Mouse (Mus musculus) lung, embryonic 15.5 days (tissue): ENCODE measurements around the gene Lsm5. TPM values are rescaled to one million over a fixed set of nuclear protein-coding genes. Genes with fewer than 3 reads are reported as not detected.

Source experiments
- ATAC-seq: fragments of 200-750 bp; cut with Nextera tagmentation; 2 replicates; pipeline ENCODE4 v1.8.0; 2017; ENCODE audit warnings: moderate number of reproducible peaks, borderline replicate concordance; ENCODE audit not compliant: low FRiP score, low TSS enrichment; ENCODE audit errors: extremely low read depth
- H3K27ac ChIP-seq: fragments of 300-500 bp; sonication (generic); 2 replicates; pipeline ENCODE4 v1.5.1; 2015; ENCODE audit warnings: moderate library complexity, mild to moderate bottlenecking, inconsistent platforms
- H3K27me3 ChIP-seq: fragments of 300-500 bp; sonication (generic); 2 replicates; pipeline ENCODE4 v1.6.1; 2015; ENCODE audit warnings: inconsistent platforms
- H3K36me3 ChIP-seq: fragments of 300-500 bp; sonication (generic); 2 replicates; pipeline ENCODE4 v1.6.1; 2015; ENCODE audit warnings: inconsistent platforms
- H3K4me1 ChIP-seq: fragments of 300-500 bp; sonication (generic); 2 replicates; pipeline ENCODE4 v1.6.1; 2015; ENCODE audit warnings: inconsistent platforms
- H3K4me2 ChIP-seq: fragments of 300-500 bp; sonication (generic); 2 replicates; pipeline ENCODE4 v1.6.1; 2015; ENCODE audit warnings: inconsistent platforms, mild to moderate bottlenecking, moderate library complexity
- H3K4me3 ChIP-seq: fragments of 300-500 bp; sonication (generic); 2 replicates; pipeline ENCODE4 v1.5.1; 2015; ENCODE audit warnings: mild to moderate bottlenecking, inconsistent platforms
- H3K9ac ChIP-seq: fragments of 300-500 bp; sonication (generic); 2 replicates; pipeline ENCODE4 v1.6.1; 2015; ENCODE audit warnings: inconsistent platforms
- H3K9me3 ChIP-seq: fragments of 300-500 bp; sonication (generic); 2 replicates; pipeline ENCODE4 v1.6.1; 2016; ENCODE audit warnings: inconsistent platforms
- WGBS: fragments of 180-500 bp; shearing (Covaris S2); methylation state at CpG from one replicate; pipeline ENCODE4 v1.1.7; 2015; 5-methylcytosine and 5-hydroxymethylcytosine counted together
- polyA plus RNA-seq: library from polyadenylated mRNA; unstranded; fragments of >200 nt; fragmentation: Nextera tagmentation; extraction: Ambion mirVana; gene quantifications from 2 replicates; pipeline ENCODE4 v1.2.1, GENCODE M21; 2015

The Lsm5 gene
- polyA plus RNA-seq, 1 experiment from 2014 or later, result 123 TPM

DNA sequence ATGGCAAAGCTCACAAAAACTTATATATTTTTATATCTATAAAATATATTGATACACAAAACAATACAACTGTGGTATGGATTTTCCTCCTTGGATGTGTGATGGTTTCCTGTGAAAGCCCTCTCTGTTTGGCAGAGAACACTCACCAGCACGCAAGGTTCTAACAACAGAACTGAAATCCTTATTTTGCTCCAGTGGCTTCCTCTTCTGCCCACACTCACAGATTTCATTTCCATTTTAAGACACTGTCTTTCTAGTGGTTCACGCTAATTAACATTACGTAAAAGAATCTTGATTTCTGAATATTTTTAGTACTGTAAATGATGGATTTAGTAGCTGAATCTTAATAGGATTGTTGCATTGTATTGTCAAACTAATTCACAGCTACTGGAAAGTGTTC is 16.3 kb downstream of the Lsm5 start:
- 92% methylated on average over 3 of the region's 3 CpGs for WGBS
- Histone ChIP-seq H3K4me1 (no peaks in the 10 kb centered on the region), H3K36me3 (no peaks in the 10 kb centered on the region), H3K9ac (no peak overlapping the region), H3K27ac (no peak overlapping the region), H3K9me3 (no peaks in the 10 kb centered on the region), H3K4me3 (no peak overlapping the region), H3K4me2 (no peak overlapping the region), H3K27me3 (no peaks in the 10 kb centered on the region)
- ATAC-seq, result no peak

- Histone ChIP-seq H3K9ac (no peak overlapping the region), H3K4me3 (no peak overlapping the region), H3K4me1 (no peaks in the 10 kb centered on the region), H3K9me3 (no peaks in the 10 kb centered on the region), H3K27me3 (no peaks in the 10 kb centered on the region), H3K4me2 (no peak overlapping the region), H3K27ac (no peak overlapping the region), H3K36me3 (no peaks in the 10 kb centered on the region)
- WGBS, result 63% methylated on average over 3 of the region's 3 CpGs
- ATAC-seq, result no peak
Observed at GRCm38 (mm10) chr6:56664410-56664809, 40.1 kb downstream of the Lsm5 start.

- no peak overlapping the region for H3K9ac ChIP-seq
- WGBS, result 75% methylated on average over 8 of the region's 8 CpGs
- H3K9me3 ChIP-seq, result no peaks in the 10 kb centered on the region
- no peak overlapping the region for H3K27ac ChIP-seq
- no peak overlapping the region for H3K4me3 ChIP-seq
- peaks cover 32% of the 10 kb centered on the region for H3K27me3 ChIP-seq
- H3K4me1 ChIP-seq, result peaks cover 11% of the 10 kb centered on the region; the same call in 1 of the 2 replicates
- no peak for ATAC-seq
- no peaks in the 10 kb centered on the region for H3K36me3 ChIP-seq
- no peak overlapping the region for H3K4me2 ChIP-seq
Observed at GRCm38 (mm10) chr6:56655393-56655792, 49.1 kb downstream of the Lsm5 start.

DNA sequence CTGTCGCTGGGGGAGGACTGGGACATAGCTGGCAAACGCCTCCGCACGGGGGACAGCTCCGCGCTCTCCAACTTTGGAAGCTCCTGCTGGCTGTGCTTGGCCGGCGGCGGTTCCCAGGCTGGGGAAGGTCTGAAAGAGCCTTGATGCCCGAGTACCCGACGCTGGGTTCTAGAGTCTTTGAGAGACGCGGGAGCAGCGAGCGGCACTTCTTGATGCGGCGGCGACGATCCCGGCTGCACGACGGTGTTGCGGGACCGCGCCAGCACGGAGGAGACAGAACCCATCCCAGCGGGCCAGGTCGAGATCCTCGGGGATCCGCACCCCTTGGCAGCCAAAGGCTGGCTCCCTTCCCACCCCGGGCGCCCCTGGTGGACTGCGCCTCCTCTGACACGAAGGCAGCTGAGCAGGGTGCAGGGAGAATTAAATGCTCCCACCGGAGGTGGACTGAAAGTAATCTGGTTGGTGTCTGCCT is 52.4 kb downstream of the Lsm5 start:
- H3K27ac ChIP-seq, result no peak overlapping the region
- H3K9ac ChIP-seq, result 0 out of 2 replicates have a peak overlapping the region, but pooled peaks have one; percentile 10
- WGBS, result under 1% methylated on average over 36 of the region's 36 CpGs
- ATAC-seq, result peak; percentile 59; the same call in 1 of the 2 replicates
- H3K9me3 ChIP-seq, result no peaks in the 10 kb centered on the region
- peaks cover 32% of the 10 kb centered on the region for H3K27me3 ChIP-seq
- peaks cover 11% of the 10 kb centered on the region; the same call in 1 of the 2 replicates for H3K4me1 ChIP-seq
- peak overlapping the region; percentile 74 for H3K4me2 ChIP-seq
- no peaks in the 10 kb centered on the region for H3K36me3 ChIP-seq
- peak overlapping the region; percentile 38 for H3K4me3 ChIP-seq

Other genes with a start within 250 kb of the Lsm5 start
- 0.86 and 1.2 TPM in 2 replicates for gene Pde1c, start 135.6 kb downstream of the Lsm5 start, polyA plus RNA-seq
- 10.1 and 11.5 TPM in 2 replicates for gene Avl9, start 10.2 kb upstream of the Lsm5 start, polyA plus RNA-seq
- gene Kbtbd2, start 93.1 kb upstream of the Lsm5 start, polyA plus RNA-seq, result 30.6 and 31.6 TPM in 2 replicates
- gene Fkbp9, start 127.3 kb upstream of the Lsm5 start, polyA plus RNA-seq, result 193 and 196 TPM in 2 replicates
- gene Nt5c3, start 219.2 kb upstream of the Lsm5 start, polyA plus RNA-seq, result 60.9 and 62.9 TPM in 2 replicates
- gene Vmn1r4, start 219.3 kb upstream of the Lsm5 start, polyA plus RNA-seq, result 0.23 and 0.32 TPM in 2 replicates